Mouse (Mus musculus) E14TG2a.4 (cell line): ENCODE measurements around the gene Gm11037.
A peak's percentile ranks its signal among the peaks of the same experiment; 100 is the strongest.

Experiments
- H3K27me3 ChIP-seq: 2 replicates; pipeline ENCODE4 v1.6.1; 2014; ENCODE audit warnings: low read length, control low read depth; ENCODE audit not compliant: insufficient read depth
- H3K36me3 ChIP-seq: 2 replicates; pipeline ENCODE4 v1.6.1; 2014; ENCODE audit warnings: low read length, control low read depth; ENCODE audit not compliant: insufficient read depth
- H3K4me1 ChIP-seq: replicated peaks from 2 replicates; pipeline ENCODE4 v1.6.1; 2014; ENCODE audit warnings: low read depth, low read length, control low read depth
- H3K4me3 ChIP-seq: replicated peaks from 2 replicates; pipeline ENCODE4 v1.5.1; 2014; ENCODE audit warnings: mild to moderate bottlenecking, low read length
- H3K9me3 ChIP-seq: 2 replicates; pipeline ENCODE4 v1.6.1; 2014; ENCODE audit warnings: low read length, control low read depth
- CTCF ChIP-seq: conservative IDR thresholded peaks from 2 replicates; pipeline ENCODE4 v1.5.1; 2014; ENCODE audit warnings: low read length
- NANOG ChIP-seq: IDR thresholded peaks from 2 replicates; pipeline ENCODE4 v1.6.1; 2014; ENCODE audit warnings: borderline replicate concordance, low read length, mixed read lengths
- POU5F1 ChIP-seq: IDR thresholded peaks from 2 replicates; pipeline ENCODE4 v1.6.1; 2014; ENCODE audit warnings: low read length, borderline replicate concordance

The Gm11037 gene

DNA sequence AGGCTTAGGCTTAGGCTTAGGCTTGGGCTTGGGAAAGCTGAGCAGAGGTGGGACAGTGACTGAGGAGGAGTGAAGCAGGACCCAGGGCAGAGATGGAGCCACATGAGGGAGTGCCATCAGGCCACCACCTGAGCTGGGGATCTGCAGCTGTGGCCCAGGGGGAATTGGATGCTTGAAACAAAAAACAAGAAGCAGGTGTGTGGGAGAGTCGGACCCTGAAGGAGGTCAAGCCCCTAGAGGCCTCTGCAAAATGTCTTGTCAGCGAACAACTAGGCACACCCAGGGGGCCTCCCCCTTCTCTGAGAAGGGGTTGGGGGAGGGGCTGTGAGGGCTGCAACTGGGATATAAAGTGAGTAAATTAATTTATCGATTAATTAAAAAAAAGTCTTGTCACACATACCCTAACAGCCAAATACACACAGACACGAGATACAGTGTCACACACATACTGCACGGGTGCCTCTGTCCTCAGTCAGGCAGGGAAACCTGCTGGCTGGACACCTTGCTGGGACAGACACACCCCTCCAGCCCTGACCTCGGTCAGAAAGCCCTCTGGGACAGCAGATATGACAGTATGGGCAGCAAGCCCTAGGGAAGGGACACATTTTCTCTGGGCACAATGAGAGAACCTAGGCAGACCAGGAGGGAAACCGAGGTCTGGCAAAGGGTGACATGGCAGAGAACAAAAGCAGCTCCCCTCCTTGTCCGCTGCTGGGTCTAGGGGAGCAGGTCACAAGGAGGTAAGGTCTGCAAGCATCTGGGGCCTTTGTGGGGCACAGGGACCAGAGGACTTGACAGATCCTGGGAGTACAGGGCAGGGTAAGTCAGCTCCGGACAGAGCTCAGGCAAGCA lies 7.1 kb upstream of the Gm11037 start:
- no peak for TF ChIP-seq POU5F1
- no peak for TF ChIP-seq NANOG
- no peak for TF ChIP-seq CTCF
- H3K27me3 ChIP-seq: peaks cover 64% of the 10 kb centered on the region
- peak overlapping the region; percentile 73; the same call in 1 of the 2 replicates for H3K4me3 ChIP-seq
- no peaks in the 10 kb centered on the region for H3K9me3 ChIP-seq
- H3K36me3 ChIP-seq: no peaks in the 10 kb centered on the region
- peaks cover 26% of the 10 kb centered on the region for H3K4me1 ChIP-seq

DNA sequence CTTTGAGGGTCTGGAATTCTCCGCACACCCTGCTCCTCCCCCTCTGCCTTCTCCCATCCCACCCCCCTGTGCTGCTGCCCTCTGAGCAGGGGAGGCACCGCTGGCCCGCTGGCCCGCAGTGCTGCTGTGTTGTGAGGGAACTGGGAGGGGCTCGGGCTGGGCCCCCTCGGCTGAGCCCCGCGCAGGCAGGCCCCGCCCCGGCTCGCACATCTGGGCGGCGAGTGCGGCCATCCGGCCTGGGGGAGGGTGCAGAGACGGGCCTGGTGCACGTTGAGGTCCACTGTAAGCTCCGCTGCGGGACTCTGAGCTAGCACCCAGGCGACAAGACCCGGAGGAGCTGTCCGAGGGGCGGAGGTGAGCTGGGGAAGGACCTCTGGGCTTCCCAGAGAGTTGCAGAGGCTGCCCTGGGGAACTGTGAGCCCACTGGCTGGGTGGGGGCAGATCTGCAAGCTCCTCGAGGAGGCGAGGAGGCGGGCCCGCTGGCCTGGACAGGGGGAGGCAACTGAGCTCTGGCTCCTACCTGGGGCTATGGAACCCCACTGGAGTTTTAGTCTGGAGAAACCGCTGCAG lies 6.1 kb upstream of the Gm11037 start, which contains the start of gene Hspa12b:
Gene Hspa12b (plus strand): TSS at position 120 of the 570 bp plus-strand sequence.
- TF ChIP-seq CTCF (no peak), POU5F1 (no peak), NANOG (no peak)
- peaks cover 26% of the 10 kb centered on the region for H3K4me1 ChIP-seq
- peak within 1 kb of the TSS; percentile 73 for H3K4me3 ChIP-seq
- H3K36me3 ChIP-seq: no peaks in the 10 kb centered on the region
- peaks cover 64% of the 10 kb centered on the region for H3K27me3 ChIP-seq
- H3K9me3 ChIP-seq: no peaks in the 10 kb centered on the region

DNA sequence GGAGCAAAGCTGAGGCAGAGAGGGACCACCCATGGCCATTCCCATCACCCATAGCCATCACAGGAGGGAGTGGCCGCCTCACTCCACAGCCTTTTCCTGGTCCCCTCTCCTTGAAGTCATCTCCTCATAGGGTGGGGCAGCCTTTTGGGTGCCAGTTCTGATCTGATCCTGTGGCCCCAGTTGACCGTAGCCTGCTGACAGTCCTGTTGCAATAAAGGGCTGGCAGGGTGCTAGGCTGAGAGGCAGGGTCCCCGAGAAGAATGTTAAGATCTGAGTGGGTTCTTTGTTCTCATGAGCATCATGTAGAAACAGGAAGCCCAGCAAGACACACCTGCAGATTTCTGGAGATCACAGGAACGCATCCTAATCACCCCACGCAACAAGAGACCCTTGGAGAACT lies 5.1 kb upstream of the Gm11037 start:
- TF ChIP-seq POU5F1: no peak
- TF ChIP-seq NANOG: no peak
- TF ChIP-seq CTCF: no peak
- H3K36me3 ChIP-seq: no peaks in the 10 kb centered on the region
- peaks cover 26% of the 10 kb centered on the region for H3K4me1 ChIP-seq
- H3K4me3 ChIP-seq: no peak overlapping the region
- H3K9me3 ChIP-seq: no peaks in the 10 kb centered on the region
- peaks cover 58% of the 10 kb centered on the region for H3K27me3 ChIP-seq

DNA sequence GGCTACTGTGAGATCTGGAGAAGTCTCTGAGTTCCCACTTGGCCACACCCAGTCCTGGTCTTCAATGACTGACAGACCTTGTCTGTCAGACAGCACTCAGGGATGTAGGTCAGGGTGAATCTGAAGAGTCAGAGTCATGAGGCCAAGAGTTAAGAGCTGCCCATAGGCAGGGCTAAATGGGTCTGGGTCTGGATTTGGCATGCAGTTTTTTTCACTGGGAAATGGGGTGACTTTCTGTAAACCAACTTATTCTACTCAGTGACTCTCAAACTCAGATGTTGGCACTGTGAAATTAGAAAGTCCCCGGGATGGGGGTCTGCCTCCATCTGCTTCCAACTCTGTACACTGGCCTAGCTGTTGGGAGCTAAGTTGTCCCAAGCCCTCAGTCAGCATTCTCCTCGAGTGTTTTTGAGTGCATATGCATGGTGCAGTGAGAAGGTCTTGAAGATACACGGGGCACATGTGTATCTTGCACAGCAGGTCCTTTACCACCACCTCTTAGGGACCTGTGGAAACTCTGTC lies 4.6 kb upstream of the Gm11037 start:
- H3K36me3 ChIP-seq: no peaks in the 10 kb centered on the region
- no peak overlapping the region for H3K4me3 ChIP-seq
- TF ChIP-seq POU5F1 (no peak), NANOG (no peak), CTCF (no peak)
- no peaks in the 10 kb centered on the region for H3K9me3 ChIP-seq
- H3K4me1 ChIP-seq: peaks cover 26% of the 10 kb centered on the region
- H3K27me3 ChIP-seq: peaks cover 54% of the 10 kb centered on the region

DNA sequence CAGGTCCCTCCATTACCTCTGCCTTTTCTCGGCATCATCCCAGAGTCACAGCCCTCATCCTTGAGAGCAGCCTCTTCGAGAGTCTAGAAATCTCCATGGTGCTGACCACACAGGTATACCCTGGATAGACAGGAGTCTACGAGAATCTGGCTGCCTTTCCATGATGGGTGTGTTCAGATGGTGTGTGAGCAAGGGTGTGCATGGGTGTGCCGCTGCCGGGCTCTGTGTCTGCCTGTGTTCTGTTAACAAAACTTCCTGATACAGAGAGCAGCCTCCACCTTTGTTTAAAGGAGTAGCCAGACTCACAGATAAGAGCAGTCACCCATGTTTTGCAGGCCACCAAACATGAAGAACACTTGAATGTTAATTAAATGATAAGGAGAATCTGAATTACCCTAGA lies 3.5 kb upstream of the Gm11037 start:
- TF ChIP-seq POU5F1 (no peak), CTCF (no peak), NANOG (no peak)
- Histone ChIP-seq H3K36me3 (no peaks in the 10 kb centered on the region), H3K4me1 (peaks cover 38% of the 10 kb centered on the region), H3K4me3 (no peak overlapping the region), H3K9me3 (no peaks in the 10 kb centered on the region), H3K27me3 (peaks cover 46% of the 10 kb centered on the region)

DNA sequence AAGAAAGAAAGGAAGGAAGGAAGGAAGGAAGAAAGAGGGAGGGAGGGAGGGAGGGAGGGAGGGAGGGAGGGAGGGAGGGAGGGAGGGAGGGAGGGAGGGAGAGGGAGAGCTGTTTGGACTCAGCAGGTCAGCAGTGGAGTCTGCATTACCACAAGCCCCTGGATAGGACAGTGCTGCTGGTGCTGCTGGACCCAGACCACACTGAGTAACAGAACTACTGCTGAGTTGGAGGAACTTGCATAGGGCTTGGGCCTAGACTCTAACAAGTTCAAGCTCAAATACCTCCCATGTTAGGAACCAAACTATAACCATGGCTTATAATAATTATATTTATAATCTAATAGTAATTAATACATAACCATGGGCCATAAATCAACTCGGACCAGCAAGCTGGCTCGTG lies 2.4 kb upstream of the Gm11037 start:
- TF ChIP-seq POU5F1 (no peak), NANOG (no peak), CTCF (no peak)
- peaks cover 46% of the 10 kb centered on the region for H3K4me1 ChIP-seq

DNA sequence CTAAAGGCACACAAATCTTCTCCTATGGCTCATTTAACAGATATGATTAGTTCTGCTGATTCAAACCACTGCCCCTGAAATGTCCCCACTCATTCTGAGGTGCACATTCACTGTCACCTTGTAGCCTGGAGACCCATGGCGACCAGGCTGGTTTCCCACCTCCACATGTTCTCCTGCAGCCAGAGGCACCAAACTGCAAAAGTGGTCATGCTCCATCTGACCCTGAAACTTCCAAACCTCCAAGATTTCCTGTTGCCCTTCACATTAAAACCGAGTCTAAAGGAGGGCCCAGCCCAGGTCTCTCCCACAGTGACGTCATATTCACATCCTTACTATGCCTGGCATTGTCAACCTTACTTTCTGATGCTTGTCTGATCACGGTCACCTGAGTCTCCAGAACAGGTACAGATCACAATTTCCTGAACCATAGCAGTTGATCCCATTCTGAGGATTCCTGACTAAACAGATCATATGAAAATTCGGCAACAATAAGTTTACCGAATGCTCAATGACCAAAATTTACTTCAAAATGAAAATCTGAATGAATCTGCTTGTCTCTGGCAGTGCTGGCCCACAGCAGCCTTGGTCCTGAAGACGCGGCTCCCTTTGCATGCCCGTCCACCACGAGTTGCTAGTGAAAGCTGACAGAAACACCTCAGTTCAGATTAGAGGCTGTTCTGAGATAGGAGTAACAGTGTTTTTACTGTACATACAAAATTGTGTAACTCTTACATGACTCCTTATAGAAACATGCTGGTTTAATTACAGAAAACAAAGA lies 997 bp upstream of the Gm11037 start:
- no peak for TF ChIP-seq POU5F1
- TF ChIP-seq CTCF: no peak
- no peak for TF ChIP-seq NANOG

More for the DNA sequence above, 2.4 kb upstream of the Gm11037 start:
- Histone ChIP-seq H3K9me3 (no peaks in the 10 kb centered on the region), H3K4me3 (no peak overlapping the region), H3K36me3 (no peaks in the 10 kb centered on the region), H3K27me3 (peaks cover 37% of the 10 kb centered on the region)

DNA sequence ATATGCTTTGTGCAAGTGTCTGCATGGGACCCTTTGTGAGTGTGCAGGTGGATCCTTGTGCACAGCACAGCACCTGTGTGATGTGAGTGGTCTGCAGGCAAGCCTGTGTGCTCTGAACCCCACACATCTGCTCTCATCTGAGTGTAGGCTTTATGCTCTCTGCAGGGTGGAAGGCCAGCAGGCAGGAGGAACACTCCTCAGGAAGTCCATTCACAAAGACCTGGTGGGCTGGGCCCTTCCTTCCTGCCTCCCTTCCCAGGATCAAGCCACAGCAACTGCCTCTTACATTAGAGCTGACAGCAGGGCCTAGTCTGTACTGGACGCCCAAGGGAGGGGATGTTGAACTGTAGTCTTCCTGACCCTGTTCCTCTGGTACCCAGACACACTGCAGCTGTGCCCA lies 1.1 kb downstream of the Gm11037 start:
- Histone ChIP-seq H3K4me3 (peak overlapping the region; percentile 45), H3K9me3 (no peaks in the 10 kb centered on the region), H3K27me3 (peaks cover 2% of the 10 kb centered on the region; the same call in 1 of the 2 replicates), H3K4me1 (peaks cover 33% of the 10 kb centered on the region), H3K36me3 (no peaks in the 10 kb centered on the region)
- TF ChIP-seq POU5F1 (no peak), NANOG (no peak), CTCF (no peak)

More for the DNA sequence above, 997 bp upstream of the Gm11037 start:
- Histone ChIP-seq H3K9me3 (no peaks in the 10 kb centered on the region), H3K27me3 (peaks cover 22% of the 10 kb centered on the region), H3K4me3 (no peak overlapping the region), H3K36me3 (no peaks in the 10 kb centered on the region), H3K4me1 (peaks cover 36% of the 10 kb centered on the region)
